Mouse (Mus musculus) activated CD4-positive, CD25-positive, alpha-beta regulatory T cell, adult 4 months (primary cell): ENCODE results near the gene Btbd16. TPM values are rescaled to one million over a fixed set of nuclear protein-coding genes. Genes with fewer than 3 reads are reported as not detected.

Experiments
- ATAC-seq: one replicate; pipeline ENCODE4 v1.8.0; 2017
- polyA plus RNA-seq, 2 experiments: library from polyadenylated mRNA; unstranded; fragments of 100-300 nt; shearing (Covaris generic); gene quantifications; one replicate each; pipeline ENCODE4 v1.2.1; 2017

Btbd16 gene
- polyA plus RNA-seq, 2 experiments from 2014 or later: 2.2 to 4.2 TPM

- peak; percentile 97 for ATAC-seq
Measured at GRCm38 (mm10) chr7:130865613-130866591, 92.0 kb downstream of the Btbd16 start, which contains the start of gene Plekha1. Gene Plekha1 (plus strand): TSS chr7:130865756.

- ATAC-seq: no peak
Measured at GRCm38 (mm10) chr7:130866640-130867039, 92.8 kb downstream of the Btbd16 start.

GRCm38 (mm10) chr7:130867256-130867655 lies 93.4 kb downstream of the Btbd16 start:
- ATAC-seq: no peak

Other genes with a start within 250 kb of the Btbd16 start
- 10 to 100 TPM; 10.4 to 17.0 TPM for gene Nsmce4a, start 201.0 kb upstream of the Btbd16 start, polyA plus RNA-seq
- gene Tacc2, start 196.6 kb upstream of the Btbd16 start, polyA plus RNA-seq: 1 to 10 TPM; 3.5 to 3.8 TPM
- gene Plekha1, start 91.7 kb downstream of the Btbd16 start, polyA plus RNA-seq: 10 to 100 TPM; 18.9 to 21.7 TPM
- gene Htra1, start 162.0 kb downstream of the Btbd16 start, polyA plus RNA-seq: under 1 TPM in 1 of 2 experiments, not detected in 1; 0.21 TPM